Mouse (Mus musculus) heart, postnatal 10 days (tissue): Measurements from ENCODE around the gene Rbms3. TPM values are rescaled to one million over a fixed set of nuclear protein-coding genes. Genes with fewer than 3 reads are reported as not detected.

Experiments
- DNase-seq, 2 experiments: peaks; one replicate each; pipeline ENCODE4 v3.0.0; 2021
- intact Hi-C: fragments of 180-260 bp; cut with DNase I; formaldehyde crosslinking; loops from one replicate; pipeline ENCODE4 v1.15.1; 2025
- total RNA-seq, 2 experiments: library from RNA; stranded (reverse); gene quantifications; 2 replicates each; pipeline ENCODE4 v1.2.3; 2021

Rbms3 gene
- total RNA-seq, 2 experiments from 2014 or later = 24.9 to 25.0 TPM

DNA sequence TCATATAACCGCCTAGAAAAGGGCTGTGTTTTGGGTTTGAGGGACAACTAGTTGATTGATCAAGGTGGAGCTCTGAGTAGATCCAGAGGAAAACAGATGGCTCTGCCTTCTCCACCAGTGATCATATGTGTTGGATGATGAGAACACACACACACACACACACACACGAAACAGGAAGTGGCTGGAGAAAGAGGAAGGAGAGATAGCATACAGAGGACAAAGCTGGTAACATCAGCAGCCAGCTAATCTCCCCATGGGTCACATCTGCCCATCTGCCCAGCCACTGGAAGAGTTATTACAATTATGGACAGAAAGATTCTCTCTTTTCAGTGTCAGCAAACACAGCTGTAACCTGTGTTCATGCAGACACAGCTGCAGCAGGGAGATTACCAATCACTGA lies 816.3 kb downstream of the Rbms3 start:
- no peak for DNase-seq
- intact Hi-C loops = no loop called here

DNA sequence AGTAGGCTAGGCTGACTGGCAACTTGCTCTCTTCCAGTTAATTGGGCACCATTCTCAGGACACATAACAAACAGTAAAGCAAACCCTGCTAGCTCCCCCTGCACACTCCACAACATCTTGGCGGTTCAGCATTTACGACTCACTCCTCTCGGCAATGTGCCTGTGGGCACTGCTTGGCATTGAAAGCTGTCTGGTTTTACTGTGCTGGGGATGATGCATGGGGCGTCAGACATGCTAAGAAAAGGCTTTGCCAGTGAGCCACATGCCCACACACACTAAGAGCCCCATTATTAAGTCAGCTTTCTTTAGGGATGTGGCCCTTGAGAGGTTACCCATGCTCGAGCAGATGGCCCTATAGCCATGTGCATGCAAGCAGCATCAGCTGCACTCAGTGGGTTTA lies 820.5 kb downstream of the Rbms3 start:
- intact Hi-C loops = no loop called here
- no peak for DNase-seq

DNA sequence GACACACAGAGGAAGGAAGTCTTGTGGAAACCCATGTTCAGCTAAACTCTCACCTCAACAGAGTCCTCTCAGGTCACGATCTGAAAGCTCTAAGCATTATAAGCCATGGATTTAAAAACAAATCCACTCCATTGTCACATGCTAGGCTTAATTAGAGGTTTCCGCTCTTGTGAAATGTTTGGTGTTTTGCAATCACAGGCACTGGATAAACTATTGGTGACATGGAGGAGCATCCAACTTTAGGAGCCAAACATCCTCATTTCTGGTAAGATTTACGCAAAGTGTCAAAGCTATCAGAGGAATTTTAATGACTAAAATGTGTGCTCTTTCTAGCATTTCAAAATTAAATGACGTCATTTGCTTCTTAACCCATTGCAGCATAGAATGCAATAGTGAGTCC lies 821.3 kb downstream of the Rbms3 start:
- peak; percentile 37 to 48 for DNase-seq
- intact Hi-C loops = no loop called here

DNA sequence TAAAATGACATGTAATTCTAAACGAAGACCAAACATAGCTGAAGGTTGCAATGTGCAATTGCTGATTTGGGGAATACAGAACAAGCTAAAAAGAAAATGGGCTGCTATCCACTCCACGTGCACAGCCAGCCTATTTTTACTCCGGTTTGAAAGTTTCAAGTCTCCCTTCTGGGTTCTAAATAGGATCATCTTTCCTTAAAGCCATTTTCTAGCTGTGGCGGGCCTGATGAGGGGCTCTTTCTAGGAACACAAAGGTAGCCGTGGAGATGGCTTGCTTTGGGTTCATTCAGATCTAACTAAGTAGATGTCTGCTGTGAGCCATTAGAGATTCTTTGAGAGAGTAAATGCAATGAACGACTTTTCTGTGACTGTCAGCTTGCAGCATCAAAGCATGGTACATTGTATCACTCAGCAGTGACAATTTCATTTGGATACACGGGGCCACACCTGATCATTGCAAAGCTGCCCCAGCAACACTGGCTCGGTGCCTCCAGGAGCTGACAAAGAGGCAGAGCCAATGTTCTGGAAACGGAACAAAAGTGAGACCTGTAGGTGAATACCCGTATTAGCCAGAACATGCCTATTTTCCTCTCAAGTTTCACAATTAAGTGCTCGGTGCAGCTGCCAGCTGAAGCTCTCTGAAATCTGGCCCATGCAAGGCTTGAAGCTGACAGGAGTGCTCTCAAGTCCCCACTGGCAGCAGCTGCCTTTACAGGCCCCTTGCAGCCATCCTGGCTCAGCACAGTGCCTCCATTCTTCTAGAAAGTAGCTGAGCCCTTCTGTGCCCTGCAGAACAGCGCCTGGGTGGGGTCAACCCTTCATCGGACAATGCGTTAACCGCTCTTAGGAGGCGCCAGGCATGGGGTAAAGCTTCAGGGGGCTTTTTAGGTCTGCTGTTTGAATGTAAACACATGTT lies 822.3 kb downstream of the Rbms3 start:
- intact Hi-C loops = no loop called here
- peak; percentile 15 to 29 for DNase-seq

DNA sequence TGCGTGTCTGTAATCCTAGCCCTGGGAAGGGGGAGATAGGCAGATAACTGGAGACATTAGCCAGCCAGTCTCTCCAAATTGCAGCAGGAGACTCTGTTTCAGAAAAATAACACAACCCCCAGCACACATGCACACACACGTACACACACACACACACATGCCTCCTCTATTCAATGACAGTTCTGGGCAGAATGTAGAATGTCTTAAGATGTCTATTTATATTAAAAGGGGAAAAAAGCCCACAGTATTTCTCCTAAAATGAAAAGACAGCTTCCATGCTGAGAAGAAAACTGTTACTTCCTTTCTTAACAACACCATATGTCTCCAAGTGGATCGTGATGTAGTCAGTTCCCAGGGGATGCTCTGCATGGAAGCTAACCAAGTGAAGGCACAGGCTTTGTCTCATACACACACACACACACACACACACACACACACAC lies 826.4 kb downstream of the Rbms3 start:
- intact Hi-C loops = no loop called here
- DNase-seq = peak; percentile 33 to 34

DNA sequence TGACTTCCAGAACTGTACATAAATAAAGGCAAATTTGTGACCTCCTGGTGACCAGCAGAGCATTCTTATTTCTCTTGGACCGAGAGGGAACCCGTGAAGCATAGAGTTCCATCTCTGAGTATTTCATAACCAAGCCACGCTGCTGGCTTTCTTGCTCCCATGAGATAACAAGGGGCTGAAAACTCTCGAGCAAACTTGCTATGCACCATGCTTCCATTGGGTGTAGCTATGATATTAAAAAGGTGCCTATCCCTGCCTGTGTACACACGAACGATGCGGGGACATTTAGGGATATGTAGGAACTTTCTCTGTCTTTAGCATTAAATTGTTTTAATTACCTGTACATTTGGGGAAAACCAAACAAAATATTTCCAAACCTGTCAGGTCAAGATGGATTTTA lies 827.1 kb downstream of the Rbms3 start:
- DNase-seq = peak; percentile 42 to 49
- intact Hi-C loops = no loop called here

DNA sequence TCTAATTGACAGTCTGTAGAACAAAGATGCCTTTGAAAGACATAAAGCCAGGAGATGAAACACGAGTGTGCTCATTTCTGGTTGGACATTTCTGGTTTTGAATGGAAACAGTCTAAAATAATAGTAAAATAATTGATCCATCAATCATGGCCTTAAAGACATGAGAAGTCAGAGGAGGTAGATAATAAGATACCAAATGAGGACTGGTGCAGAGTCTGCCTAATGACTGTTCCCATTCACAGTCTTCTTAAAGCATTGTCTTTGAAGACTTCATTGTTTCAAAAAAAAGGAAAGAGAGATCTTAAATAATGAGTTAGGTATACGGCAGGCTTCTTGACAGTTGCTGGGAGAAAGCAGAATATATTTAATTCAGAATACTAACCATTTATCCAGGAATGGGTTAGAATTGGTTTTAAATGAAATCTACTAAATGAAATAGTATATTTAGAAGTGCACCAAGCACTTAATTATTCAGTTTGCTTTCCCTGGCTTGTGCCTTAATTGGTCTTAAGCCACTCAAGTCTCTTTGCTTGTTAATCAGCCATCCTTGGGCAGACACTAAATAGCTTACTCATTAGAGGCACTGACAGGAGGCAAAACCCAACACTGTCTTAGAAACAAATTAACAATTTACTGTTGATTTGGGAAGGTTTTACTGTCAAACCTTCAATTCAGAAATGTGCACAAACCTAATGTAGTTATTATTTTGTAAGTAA lies 834.3 kb downstream of the Rbms3 start:
- intact Hi-C loops = no loop called here
- DNase-seq = no peak

DNA sequence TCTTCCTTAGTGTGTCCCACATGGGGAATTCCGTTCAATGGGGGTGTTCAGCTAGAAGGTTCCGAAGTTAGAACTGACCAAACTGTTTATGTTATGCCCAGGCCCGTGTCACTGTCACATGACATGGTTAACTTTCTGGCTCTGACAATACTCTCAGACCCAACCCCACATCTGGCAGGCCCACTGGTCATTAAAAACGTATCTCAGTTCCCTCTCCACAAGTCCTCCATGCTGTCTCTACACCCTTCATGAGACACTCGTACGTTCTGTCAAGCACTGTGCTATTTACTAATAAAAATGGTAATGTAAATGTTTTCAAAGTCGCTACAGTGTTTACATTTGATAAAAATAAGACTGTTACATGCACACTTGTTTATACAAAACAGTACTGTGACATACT lies 837.9 kb downstream of the Rbms3 start:
- DNase-seq = no peak
- intact Hi-C loops = no loop called here

DNA sequence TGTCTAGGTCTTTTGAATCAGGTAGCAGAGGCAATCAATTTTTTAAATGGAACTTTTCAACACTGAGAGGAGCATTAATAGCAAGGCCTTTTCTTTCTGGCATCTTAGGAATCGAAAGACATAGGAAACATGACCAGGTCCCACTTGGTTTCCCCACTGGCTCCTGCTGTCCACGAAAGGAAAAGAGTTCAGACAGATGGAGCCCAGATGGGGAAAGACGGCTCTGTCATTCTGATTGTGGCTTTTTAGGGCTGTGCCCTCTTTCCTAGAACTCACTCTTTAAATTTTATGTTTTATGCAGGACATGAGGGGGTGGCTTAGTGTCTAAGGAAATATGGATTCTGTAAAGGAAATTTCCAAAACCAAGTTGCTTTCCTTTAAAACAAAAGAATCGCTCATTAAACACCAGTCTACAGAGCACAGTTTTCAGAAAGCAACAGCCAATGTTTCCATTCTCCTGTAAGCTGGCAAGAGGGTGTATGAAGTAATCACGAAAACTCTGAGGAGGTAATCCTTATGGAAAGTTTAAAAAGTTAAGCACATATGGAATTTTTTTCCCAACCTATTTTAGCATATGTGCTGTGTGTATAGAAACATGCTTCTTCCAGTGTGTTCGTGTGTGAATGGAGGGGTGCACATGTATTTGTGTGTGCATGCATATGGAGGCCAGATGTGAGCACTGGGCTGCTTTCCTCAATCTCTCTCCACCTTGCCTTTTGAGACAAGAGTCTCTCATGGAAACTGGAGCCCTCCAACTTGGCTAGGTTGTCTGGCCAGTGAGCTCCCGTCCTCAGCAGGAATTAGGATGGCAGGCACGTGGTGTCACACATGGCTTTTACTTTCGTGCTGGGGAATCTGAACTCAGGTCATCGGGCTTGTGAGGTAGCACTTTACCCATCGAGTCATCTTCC lies 843.3 kb downstream of the Rbms3 start:
- intact Hi-C loops = no loop called here
- DNase-seq = no peak

DNA sequence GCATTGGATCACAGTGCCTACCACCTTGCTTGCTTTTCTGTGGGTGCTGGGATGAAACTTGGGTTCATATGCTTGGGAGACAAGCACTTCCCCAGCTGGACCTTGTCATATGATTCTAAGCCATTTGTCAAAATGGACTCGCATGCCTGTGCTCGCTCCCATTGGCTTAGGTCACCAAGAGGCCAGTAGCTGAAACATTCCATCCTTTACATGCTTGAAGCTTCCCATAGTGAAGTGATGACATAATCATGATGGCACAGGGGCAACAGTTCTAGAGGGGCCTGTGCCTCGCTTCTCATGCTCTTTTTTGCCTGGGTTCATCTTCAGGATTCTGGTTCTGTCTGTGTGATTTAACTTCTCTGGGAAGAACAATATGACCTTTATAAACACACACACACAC lies 857.9 kb downstream of the Rbms3 start:
- intact Hi-C loops = no loop called here
- peak; percentile 16 to 17 for DNase-seq

DNA sequence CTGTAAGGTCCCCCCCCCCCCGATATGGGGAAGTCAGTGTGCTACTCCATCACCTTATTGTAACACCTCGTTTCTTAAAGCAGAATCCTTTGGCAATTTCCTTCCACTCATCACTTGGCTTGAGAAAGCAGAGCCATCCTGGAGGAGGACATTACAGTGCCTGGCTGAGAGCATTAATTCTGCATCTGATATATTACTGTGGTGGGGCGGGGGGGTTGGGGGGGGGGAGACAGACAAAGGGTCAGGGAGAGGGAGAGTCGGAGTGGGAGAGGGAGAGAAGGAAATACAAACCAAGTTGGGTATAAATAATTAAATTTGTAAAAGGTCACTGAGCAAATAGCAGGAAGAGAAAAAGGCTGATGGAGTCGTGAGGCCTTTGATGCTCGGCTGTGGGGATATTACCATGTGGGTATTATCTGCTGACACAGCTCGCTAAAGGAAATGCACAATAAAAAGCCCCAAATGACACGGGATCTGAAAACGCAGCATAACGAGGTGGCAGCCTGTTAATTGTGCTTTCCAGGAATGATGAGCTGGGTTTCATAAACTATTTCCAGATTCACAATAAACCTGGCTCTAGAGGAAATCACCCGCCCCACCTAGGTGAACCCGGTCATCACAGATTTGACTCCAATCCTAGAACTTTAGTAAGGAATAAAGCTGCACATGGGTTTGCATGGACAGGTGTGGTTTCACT lies 860.2 kb downstream of the Rbms3 start:
- no peak for DNase-seq
- intact Hi-C loops = no loop called here

DNA sequence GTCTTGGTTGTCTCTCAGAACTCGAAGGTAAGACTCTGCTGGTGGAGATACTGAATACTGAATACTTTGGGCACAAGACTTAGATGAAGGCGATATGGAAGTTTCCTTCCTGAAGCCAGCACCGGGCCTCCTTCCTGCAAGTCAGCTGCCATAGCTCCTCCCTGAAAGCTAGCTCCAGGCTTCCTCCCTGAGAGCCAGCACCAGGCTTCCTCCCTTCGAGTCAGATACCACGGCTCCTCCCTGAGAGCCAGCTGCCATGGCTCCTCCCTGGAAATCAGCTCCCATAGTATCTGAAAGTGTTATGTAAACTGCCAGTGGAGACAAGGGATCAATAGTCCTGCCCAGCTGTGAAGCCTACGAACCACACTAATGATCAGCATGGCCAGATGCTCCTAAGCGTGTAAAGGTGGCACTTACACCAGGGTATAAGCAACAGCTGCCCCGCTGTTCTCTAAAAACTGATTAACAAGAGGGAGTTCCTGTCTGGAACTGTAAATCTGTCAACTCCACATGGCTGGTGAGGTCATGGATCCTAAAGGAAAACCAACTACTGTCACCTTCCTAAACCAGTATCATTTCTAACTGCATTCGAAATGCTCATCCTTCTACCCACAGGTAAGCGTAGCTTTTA lies 867.2 kb downstream of the Rbms3 start:
- peak in 1 of 2 experiments; percentile 13 for DNase-seq
- intact Hi-C loops = no loop called here

DNA sequence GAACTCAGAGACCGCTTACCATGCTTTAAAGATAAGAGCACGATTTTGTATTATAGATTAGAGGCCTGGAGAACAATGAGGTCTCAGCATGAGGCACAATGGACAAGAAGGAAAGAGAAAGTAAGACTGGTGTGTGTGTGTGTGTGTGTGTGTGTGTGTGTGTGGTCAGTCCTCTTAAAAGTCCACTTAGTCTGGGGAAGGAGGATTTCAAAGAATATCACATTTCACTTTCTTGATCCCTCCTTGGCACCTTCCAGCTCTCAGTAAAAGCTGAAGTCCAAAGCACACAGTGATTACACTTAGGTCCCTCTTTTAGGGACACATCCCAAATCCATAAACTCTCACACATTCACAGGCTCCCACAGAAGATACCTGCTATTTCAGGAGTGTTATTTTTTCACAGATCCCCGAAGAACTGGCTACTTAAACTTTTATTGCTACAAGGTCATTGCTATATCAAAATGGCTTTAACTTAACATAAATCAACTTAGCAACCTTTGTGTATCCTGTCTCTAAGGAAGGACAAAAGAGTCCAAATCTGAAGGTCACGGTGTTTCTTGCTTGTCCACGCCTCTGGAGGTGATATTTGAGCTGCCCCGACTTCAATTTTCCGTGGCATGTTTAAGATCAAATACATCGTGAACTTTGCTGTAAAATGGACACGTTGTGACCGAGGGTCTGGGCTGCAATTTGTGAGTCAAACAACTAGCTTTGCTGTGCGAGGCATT lies 880.7 kb downstream of the Rbms3 start:
- DNase-seq = no peak
- intact Hi-C loops = no loop called here

DNA sequence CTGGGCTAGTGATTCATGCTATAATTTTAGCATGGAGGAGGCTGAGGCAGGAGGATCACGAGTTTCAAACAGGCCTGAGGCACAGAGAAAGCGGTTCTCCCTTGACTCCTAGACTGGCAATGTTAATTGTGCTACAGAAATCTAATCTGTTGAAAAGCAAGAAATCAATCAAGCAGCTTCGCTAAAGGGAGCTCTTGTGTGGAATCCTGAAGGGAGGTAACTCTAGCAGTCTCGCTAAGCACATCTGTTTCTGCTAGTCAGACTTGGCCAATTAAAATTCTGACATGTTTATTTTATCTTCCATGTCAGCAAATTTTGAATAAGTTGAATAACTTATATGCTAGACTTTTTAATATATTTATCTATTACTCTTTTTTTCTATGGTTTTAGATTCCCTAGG lies 881.4 kb downstream of the Rbms3 start:
- intact Hi-C loops = no loop called here
- DNase-seq = no peak

DNA sequence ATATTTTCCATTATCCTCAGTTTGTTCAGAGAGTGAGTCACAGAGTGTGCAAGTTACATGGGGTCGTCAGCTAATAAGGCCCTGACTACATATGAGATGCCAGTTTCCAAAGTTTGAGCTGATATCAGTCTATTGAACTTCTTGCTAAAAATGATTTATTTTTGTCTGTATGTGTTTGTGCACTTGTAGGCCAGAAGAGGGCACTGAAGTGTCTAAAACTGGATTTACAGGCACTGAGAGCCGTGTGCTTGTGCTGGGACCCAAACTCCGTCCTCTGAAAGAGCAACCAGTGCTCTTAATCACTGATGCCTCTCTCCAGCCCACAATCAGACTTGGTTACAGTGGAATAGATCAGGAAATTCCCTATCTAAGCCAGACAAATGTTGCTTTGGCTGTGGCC lies 882.8 kb downstream of the Rbms3 start:
- DNase-seq = no peak
- intact Hi-C loops = no loop called here

DNA sequence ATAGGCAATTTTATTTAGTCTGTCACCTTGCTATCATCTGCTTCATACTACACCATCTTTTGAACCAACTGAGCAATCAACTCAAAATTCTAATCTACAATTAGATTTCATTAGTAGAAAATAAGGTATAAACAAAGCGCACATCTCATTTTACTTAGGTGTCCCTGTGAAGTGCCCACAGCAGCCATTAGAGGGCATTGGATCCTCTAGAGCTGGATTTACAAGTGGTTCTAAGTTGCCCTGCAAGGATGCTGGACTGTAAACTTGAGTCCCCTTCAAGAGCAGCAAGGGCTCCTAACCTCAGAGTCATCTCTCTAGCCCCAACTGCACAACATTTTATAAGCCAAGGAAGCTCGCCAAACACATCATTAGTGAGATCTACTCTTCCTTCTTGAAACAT lies 891.9 kb downstream of the Rbms3 start:
- no peak for DNase-seq

DNA sequence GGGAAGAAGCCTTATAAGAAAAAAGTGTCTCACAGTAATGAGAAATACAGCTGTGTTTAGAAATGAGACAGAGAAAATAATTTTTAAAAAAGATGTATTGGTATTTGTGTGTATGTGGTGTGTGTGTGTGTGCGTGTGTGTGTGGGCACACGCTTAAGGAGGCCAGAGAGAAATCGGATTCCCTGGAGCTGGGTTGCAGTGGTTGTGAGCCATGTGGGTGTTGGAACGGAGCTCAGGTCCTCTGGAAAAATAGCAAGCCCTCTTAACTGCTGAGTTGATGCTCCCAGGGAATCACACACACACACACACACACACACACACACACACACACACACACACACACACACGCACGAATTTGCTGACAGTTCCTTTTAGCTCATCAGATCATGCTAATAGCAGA lies 900.5 kb downstream of the Rbms3 start:
- intact Hi-C loops = no loop called here
- no peak for DNase-seq

More for the DNA sequence above, 891.9 kb downstream of the Rbms3 start:
- intact Hi-C loops = no loop called here

DNA sequence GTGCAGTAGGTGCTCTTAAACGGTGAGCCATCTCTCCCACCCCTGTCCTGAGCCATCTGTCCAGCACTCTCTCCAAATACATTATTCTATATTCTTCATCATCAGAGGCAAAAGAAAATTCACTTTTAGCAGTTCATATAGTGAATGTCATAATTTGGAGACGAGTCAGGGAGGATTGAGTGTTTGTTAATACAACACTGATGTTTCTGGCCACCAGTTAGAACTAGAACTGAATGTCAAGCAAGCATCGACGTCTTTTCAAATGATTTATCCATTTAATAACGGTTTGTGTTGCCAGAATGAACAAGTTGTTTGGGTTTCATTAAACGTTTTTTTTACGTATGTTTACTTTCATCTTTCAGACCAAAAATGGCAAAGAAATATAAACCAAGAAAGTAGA lies 901.1 kb downstream of the Rbms3 start:
- no peak for DNase-seq
- intact Hi-C loops = no loop called here

DNA sequence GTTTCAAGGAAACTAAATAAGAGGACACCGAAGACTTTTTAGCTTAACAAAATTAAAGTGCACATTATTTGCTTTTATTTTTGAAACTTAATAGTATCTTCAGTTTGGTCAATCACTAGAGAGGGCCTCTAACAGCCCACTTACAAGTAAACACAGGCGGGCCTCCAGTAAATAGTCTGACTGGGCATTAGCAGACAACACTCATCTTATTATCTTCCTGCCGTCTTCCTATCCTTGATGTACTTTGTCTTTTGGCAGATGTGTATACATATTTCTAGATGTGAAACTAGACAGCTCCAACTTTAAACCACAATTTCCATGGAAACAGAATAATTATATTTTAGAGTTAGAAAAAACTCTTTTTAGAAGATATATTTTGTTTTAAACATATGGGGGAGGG lies 901.6 kb downstream of the Rbms3 start:
- intact Hi-C loops = no loop called here
- no peak for DNase-seq
